Mouse (Mus musculus): ENCODE results near the gene Smr3a. TPM values are rescaled to one million over a fixed set of nuclear protein-coding genes. Genes with fewer than 3 reads are reported as not detected.

The Smr3a gene
- total and polyA plus RNA-seq, 3 experiments = not detected

DNA sequence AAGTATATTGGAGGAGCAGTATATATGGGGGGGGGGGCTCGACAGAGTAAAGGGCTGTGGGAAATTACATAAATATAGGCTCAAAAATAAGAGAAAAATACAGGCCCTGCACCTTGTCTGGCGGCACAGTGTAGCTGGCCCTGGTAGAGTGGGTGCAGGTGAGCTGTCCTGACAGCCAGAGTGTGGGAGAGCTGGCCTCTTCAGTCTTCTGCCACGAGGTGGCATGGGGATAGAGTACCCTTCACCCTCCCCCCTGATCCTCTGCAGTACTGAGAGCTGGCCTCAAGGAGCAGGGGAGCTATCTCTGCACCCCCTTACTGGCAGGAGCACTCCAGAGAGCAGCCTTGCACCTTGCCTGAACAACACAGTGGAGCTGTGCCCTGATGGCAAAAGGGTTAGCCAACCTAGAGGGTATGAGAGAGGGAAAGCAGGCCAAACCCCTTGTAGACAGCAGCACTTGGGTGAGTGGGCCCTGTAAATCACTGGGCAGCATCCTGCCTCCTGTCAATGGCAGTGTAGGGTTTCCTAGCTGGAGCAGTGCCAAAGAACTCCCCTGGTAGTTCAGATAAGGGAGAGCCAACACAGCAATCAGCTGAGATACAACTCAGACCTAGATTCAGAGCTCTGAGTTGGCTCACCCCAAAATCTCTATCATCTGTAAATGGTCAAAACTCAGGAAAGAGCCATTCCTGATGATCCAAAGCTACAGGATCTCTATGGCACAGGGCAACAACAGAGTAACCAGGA is 19.7 kb upstream of the Smr3a start:
- Histone ChIP-seq H3K4me3 (ENCODE audit: control insufficient read depth in 1 of 2, insufficient read depth in 1 of 2, low read depth in 2 of 2, low read length in 2 of 2) (no peak overlapping the region), H3K4me1 (ENCODE audit: control insufficient read depth in 1 of 2, insufficient read depth in 2 of 2, low read length in 2 of 2) (no peaks in the 10 kb centered on the region), H3K36me3 (ENCODE audit: control insufficient read depth in 1 of 2, insufficient read depth in 2 of 2, low read length in 2 of 2) (no peaks in the 10 kb centered on the region), H3K9ac (ENCODE audit: control insufficient read depth, low read depth, low read length, poor library complexity, severe bottlenecking) (no peak overlapping the region), H3K27me3 (ENCODE audit: control insufficient read depth in 1 of 2, insufficient read depth in 2 of 2, low read length in 2 of 2) (no peaks in the 10 kb centered on the region), H3K27ac (ENCODE audit: control insufficient read depth, low read depth, low read length) (no peak overlapping the region), H3K9me3 (replicated peaks; ENCODE audit: insufficient read depth, low read length) (no peaks in the 10 kb centered on the region), H3K79me2 (ENCODE audit: control insufficient read depth, insufficient read depth, low read length, poor library complexity) (no peaks in the 10 kb centered on the region)
- peak; percentile 3 for DNase-seq (ENCODE audit: low read depth, low spot score)
- TF ChIP-seq RCOR1 (IDR thresholded peaks at IDR 0.05; ENCODE audit: low read depth, low read length) = no peak
- no peak for TF ChIP-seq JUND (IDR thresholded peaks at IDR 0.05; ENCODE audit: low read depth, low read length)
- TF ChIP-seq E2F4 (IDR thresholded peaks at IDR 0.05; ENCODE audit: borderline replicate concordance, low read depth, low read length) = no peak
- no peak for TF ChIP-seq MXI1 (IDR thresholded peaks at IDR 0.05; ENCODE audit: low read depth, low read length)
- TF ChIP-seq GATA1 (IDR thresholded peaks at IDR 0.05; ENCODE audit: low read depth, low read length) = no peak
- TF ChIP-seq POLR2A (IDR thresholded peaks at IDR 0.05; ENCODE audit: control insufficient read depth in 1 of 2, insufficient read depth in 1 of 2, low read depth in 1 of 2, low read length in 2 of 2, poor library complexity in 1 of 2) = no peak
- TF ChIP-seq NRF1 (IDR thresholded peaks at IDR 0.05; ENCODE audit: insufficient read depth, low read depth, low read length, poor library complexity, severe bottlenecking) = no peak
- TF ChIP-seq ZC3H11A (IDR thresholded peaks at IDR 0.05; ENCODE audit: low read depth, low read length) = no peak
- no peak for TF ChIP-seq KAT2A (conservative IDR thresholded peaks at IDR 0.05; ENCODE audit: low read depth, low read length)
- TF ChIP-seq GABPA (IDR thresholded peaks at IDR 0.05; ENCODE audit: low read depth, low read length) = no peak
- no peak for TF ChIP-seq ZMIZ1 (IDR thresholded peaks at IDR 0.05; ENCODE audit: low read depth, low read length)
- TF ChIP-seq TBP (IDR thresholded peaks at IDR 0.05; ENCODE audit: low read depth, low read length) = no peak
- TF ChIP-seq MYB (IDR thresholded peaks at IDR 0.05; ENCODE audit: low read depth, low read length) = no peak
- TF ChIP-seq TAL1 (IDR thresholded peaks at IDR 0.05; ENCODE audit: low read length) = no peak
- no peak for TF ChIP-seq CTCF (IDR thresholded peaks at IDR 0.05 in 2 of 3, conservative IDR thresholded peaks at IDR 0.05 in 1 of 3; ENCODE audit: control insufficient read depth in 1 of 3, insufficient read depth in 1 of 3, low read depth in 2 of 3, low read length in 3 of 3, poor library complexity in 1 of 3, severe bottlenecking in 1 of 3)
- TF ChIP-seq MAX (IDR thresholded peaks at IDR 0.05; ENCODE audit: low read length) = no peak
- no peak for TF ChIP-seq MEF2A (IDR thresholded peaks at IDR 0.05; ENCODE audit: extremely low read depth, insufficient replicate concordance, low read depth, low read length, poor library complexity, severe bottlenecking)
- no peak for TF ChIP-seq ZKSCAN1 (IDR thresholded peaks at IDR 0.05; ENCODE audit: low read depth, low read length)
- TF ChIP-seq MAFK (IDR thresholded peaks at IDR 0.05; ENCODE audit: borderline replicate concordance, low read depth, low read length) = no peak

DNA sequence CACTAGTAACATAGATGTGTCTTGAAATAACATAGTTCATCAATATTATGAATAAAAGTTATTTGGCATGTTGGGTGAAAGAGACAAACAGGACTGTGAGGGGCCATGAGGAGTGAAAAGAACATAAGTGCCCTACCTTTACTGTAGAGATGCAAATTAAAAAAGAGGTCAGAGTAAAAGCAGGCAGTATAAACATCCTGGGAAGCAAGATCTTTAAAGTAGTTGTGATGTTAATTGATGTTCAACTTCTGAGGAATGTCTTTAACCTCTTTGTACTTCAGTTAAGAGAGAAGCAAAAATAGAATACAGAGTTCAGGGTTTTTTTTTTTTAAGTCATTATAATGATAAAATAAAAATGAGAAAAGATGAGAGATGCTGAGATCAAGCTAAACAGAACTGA is 2.9 kb downstream of the Smr3a start:
- H3K4me3 ChIP-seq (ENCODE audit: control insufficient read depth in 1 of 2, insufficient read depth in 1 of 2, low read depth in 2 of 2, low read length in 2 of 2) = no peak overlapping the region
- H3K27me3 ChIP-seq (ENCODE audit: control insufficient read depth in 1 of 2, insufficient read depth in 2 of 2, low read length in 2 of 2) = no peaks in the 10 kb centered on the region
- no peaks in the 10 kb centered on the region for H3K36me3 ChIP-seq (ENCODE audit: control insufficient read depth in 1 of 2, insufficient read depth in 2 of 2, low read length in 2 of 2)
- TF ChIP-seq CTCF (IDR thresholded peaks at IDR 0.05 in 2 of 3, conservative IDR thresholded peaks at IDR 0.05 in 1 of 3; ENCODE audit: control insufficient read depth in 1 of 3, insufficient read depth in 1 of 3, low read depth in 2 of 3, low read length in 3 of 3, poor library complexity in 1 of 3, severe bottlenecking in 1 of 3) (no peak), POLR2A (IDR thresholded peaks at IDR 0.05; ENCODE audit: control insufficient read depth in 1 of 2, insufficient read depth in 1 of 2, low read depth in 1 of 2, low read length in 2 of 2, poor library complexity in 1 of 2) (no peak), ZNF384 (IDR thresholded peaks at IDR 0.05; ENCODE audit: low read depth, low read length) (no peak), SIN3A (IDR thresholded peaks at IDR 0.05; ENCODE audit: low read length) (no peak), CHD1 (IDR thresholded peaks at IDR 0.05; ENCODE audit: low read depth, low read length) (no peak), USF2 (IDR thresholded peaks at IDR 0.05; ENCODE audit: borderline replicate concordance in 1 of 2, insufficient read depth in 1 of 2, low read depth in 1 of 2, low read length in 2 of 2) (no peak), ETS1 (IDR thresholded peaks at IDR 0.05; ENCODE audit: low read depth, low read length) (no peak), MYB (IDR thresholded peaks at IDR 0.05; ENCODE audit: low read depth, low read length) (no peak), NRF1 (IDR thresholded peaks at IDR 0.05; ENCODE audit: insufficient read depth, low read depth, low read length, poor library complexity, severe bottlenecking) (no peak), HCFC1 (IDR thresholded peaks at IDR 0.05; ENCODE audit: low read depth, low read length) (no peak), MYC (IDR thresholded peaks at IDR 0.05; ENCODE audit: low read depth, low read length) (no peak), BHLHE40 (IDR thresholded peaks at IDR 0.05; ENCODE audit: borderline replicate concordance, low read depth, low read length) (no peak), E2F4 (IDR thresholded peaks at IDR 0.05; ENCODE audit: borderline replicate concordance, low read depth, low read length) (no peak), RAD21 (IDR thresholded peaks at IDR 0.05; ENCODE audit: low read depth, low read length) (no peak), KAT2A (conservative IDR thresholded peaks at IDR 0.05; ENCODE audit: low read depth, low read length) (no peak), ZC3H11A (IDR thresholded peaks at IDR 0.05; ENCODE audit: low read depth, low read length) (no peak)
- H3K4me1 ChIP-seq (ENCODE audit: control insufficient read depth in 1 of 2, insufficient read depth in 2 of 2, low read length in 2 of 2) = no peaks in the 10 kb centered on the region
- no peaks in the 10 kb centered on the region for H3K9me3 ChIP-seq (replicated peaks; ENCODE audit: insufficient read depth, low read length)
- no peaks in the 10 kb centered on the region for H3K79me2 ChIP-seq (ENCODE audit: control insufficient read depth, insufficient read depth, low read length, poor library complexity)
- no peak for DNase-seq (ENCODE audit: low read depth, low spot score)
- H3K27ac ChIP-seq (ENCODE audit: control insufficient read depth, low read depth, low read length) = no peak overlapping the region
- no peak overlapping the region for H3K9ac ChIP-seq (ENCODE audit: control insufficient read depth, low read depth, low read length, poor library complexity, severe bottlenecking)

Data from MEL (cell line).